Comparison of ENCODE assay signal across 17 mouse cellular contexts in the genomic region with DNA sequence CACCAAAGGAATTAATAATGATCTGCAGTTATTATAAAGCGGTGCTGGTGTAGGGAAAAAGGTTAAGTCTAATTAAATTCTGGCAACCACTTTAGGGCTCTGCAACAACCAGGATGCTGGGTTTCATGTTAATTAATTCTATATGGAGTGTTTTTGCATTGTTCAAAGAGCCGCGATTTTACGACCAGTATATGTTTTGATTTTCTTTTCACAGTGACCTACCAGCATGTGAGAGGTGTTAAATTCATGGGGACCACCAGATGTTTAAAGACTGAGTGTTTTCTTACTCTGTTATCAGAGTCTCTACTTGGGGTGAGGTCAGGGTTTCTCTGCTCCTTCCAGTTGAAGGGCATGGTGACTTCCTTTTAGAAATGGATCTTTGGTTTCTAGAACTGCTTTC.
"Had no signal": no experiment of that assay in that cellular context is flagged by ENCODE, and none has a peak within 500 bp of the region (broad histone marks: within the 10 kb centered on the region; RNA-seq: fewer than 3 reads in every experiment).

No protein-coding gene starts in this region.

- H3K9me3 ChIP-seq: midbrain, embryonic 13.5 days; neural tube, embryonic 12.5 days had no signal

- ATAC-seq: midbrain, embryonic 13.5 days; midbrain, embryonic 16.5 days had no signal

- DNase-seq: lung, adult 18-20 months; lung, embryonic 14.5 days; lung, postnatal 10 days; lung, postnatal 4 days; retina, postnatal 1 day; right cerebral cortex, adult 18-20 months; right cerebral cortex, postnatal 25 days; right cerebral cortex, postnatal 4 days; spleen, adult 18-20 months; thymus, adult 18-20 months; thymus, postnatal 14 days; thymus, postnatal 36 days had no signal

- H3K27me3 ChIP-seq: midbrain, embryonic 13.5 days; neural tube, embryonic 12.5 days had no signal

- H3K27ac ChIP-seq: midbrain, embryonic 10.5 days; midbrain, embryonic 13.5 days; neural tube, embryonic 12.5 days had no signal

- H3K9ac ChIP-seq: lung, embryonic 14.5 days; midbrain, embryonic 13.5 days; neural tube, embryonic 12.5 days had no signal

- H3K36me3 ChIP-seq: midbrain, embryonic 10.5 days; midbrain, embryonic 13.5 days; neural tube, embryonic 12.5 days had no signal

- H3K4me3 ChIP-seq: midbrain, embryonic 10.5 days; midbrain, embryonic 13.5 days; myocyte; neural tube, embryonic 12.5 days had no signal

- H3K4me2 ChIP-seq: lung, embryonic 14.5 days; midbrain, embryonic 13.5 days; neural tube, embryonic 12.5 days had no signal
